Mouse (Mus musculus) erythroblast, embryonic 14.5 days (primary cell): ENCODE measurements around the gene Zfp658.

Experiments
- GATA1 ChIP-seq: IDR thresholded peaks from 2 replicates; pipeline ENCODE4 v1.6.1; 2012; ENCODE audit warnings: low read length, inconsistent platforms, mixed read lengths
- TAL1 ChIP-seq: IDR thresholded peaks from 3 replicates; pipeline ENCODE4 v1.6.1; 2012; ENCODE audit warnings: low read length, inconsistent platforms, mixed read lengths

- no peak for TF ChIP-seq TAL1
- TF ChIP-seq GATA1 = no peak
These were observed 47.0 kb upstream of the Zfp658 start for GRCm38 (mm10) chr7:43515076-43515475.
